Mouse (Mus musculus) erythroblast, embryonic 14.5 days (primary cell): ENCODE results near the gene Ehbp1l1.

ENCODE experiments used
- GATA1 ChIP-seq: IDR thresholded peaks from 2 replicates; pipeline ENCODE4 v1.6.1; 2012; ENCODE audit warnings: low read length, inconsistent platforms, mixed read lengths
- TAL1 ChIP-seq: IDR thresholded peaks from 3 replicates; pipeline ENCODE4 v1.6.1; 2012; ENCODE audit warnings: low read length, inconsistent platforms, mixed read lengths

GRCm38 (mm10) chr19:5680432-5680831 lies 45.7 kb downstream of the Ehbp1l1 start:
- TF ChIP-seq GATA1 (no peak), TAL1 (no peak)
